Mouse (Mus musculus): ENCODE results near the gene Gm572.

The Gm572 gene

GRCm38 (mm10) chr4:148667006-148667755 lies 24.1 kb downstream of the Gm572 start:
- DNase-seq: no peak

- no peak for DNase-seq
Observed at GRCm38 (mm10) chr4:148671230-148671947, 28.3 kb downstream of the Gm572 start.

GRCm38 (mm10) chr4:148675043-148675442 lies 31.9 kb downstream of the Gm572 start:
- DNase-seq: peak; percentile 30

- no peak for DNase-seq
Observed at GRCm38 (mm10) chr4:148676188-148676960, 33.3 kb downstream of the Gm572 start.

GRCm38 (mm10) chr4:148676961-148677637 lies 34.0 kb downstream of the Gm572 start:
- no peak for DNase-seq

- no peak for DNase-seq
Observed at GRCm38 (mm10) chr4:148678105-148678504, 35.0 kb downstream of the Gm572 start.

GRCm38 (mm10) chr4:148680505-148681067 lies 37.5 kb downstream of the Gm572 start:
- DNase-seq: no peak

GRCm38 (mm10) chr4:148681429-148681828 lies 38.3 kb downstream of the Gm572 start:
- DNase-seq: peak; percentile 87

- no peak for DNase-seq
Observed at GRCm38 (mm10) chr4:148682961-148683360, 39.8 kb downstream of the Gm572 start.

GRCm38 (mm10) chr4:148683539-148683938 lies 40.4 kb downstream of the Gm572 start:
- peak; percentile 70 for DNase-seq

GRCm38 (mm10) chr4:148686491-148686941 lies 43.4 kb downstream of the Gm572 start:
- DNase-seq: no peak

GRCm38 (mm10) chr4:148688091-148688490 lies 45.0 kb downstream of the Gm572 start:
- DNase-seq: no peak

GRCm38 (mm10) chr4:148691185-148691584 lies 48.1 kb downstream of the Gm572 start:
- no peak for DNase-seq

- DNase-seq: no peak
Observed at GRCm38 (mm10) chr4:148693417-148693959, 50.4 kb downstream of the Gm572 start.

- DNase-seq: peak; percentile 72
Observed at GRCm38 (mm10) chr4:148704756-148705155, 61.6 kb downstream of the Gm572 start.

GRCm38 (mm10) chr4:148708836-148709235 lies 65.7 kb downstream of the Gm572 start:
- DNase-seq: no peak

GRCm38 (mm10) chr4:148710446-148710845 lies 67.3 kb downstream of the Gm572 start:
- no peak for DNase-seq

- DNase-seq: no peak
Observed at GRCm38 (mm10) chr4:148711323-148711722, 68.2 kb downstream of the Gm572 start.

- no peak for DNase-seq
Observed at GRCm38 (mm10) chr4:148712632-148713031, 69.5 kb downstream of the Gm572 start.

- no peak for DNase-seq
Observed at GRCm38 (mm10) chr4:148714064-148714463, 70.9 kb downstream of the Gm572 start.

GRCm38 (mm10) chr4:148714739-148715138 lies 71.6 kb downstream of the Gm572 start:
- no peak for DNase-seq

GRCm38 (mm10) chr4:148715396-148715795 lies 72.3 kb downstream of the Gm572 start:
- peak; percentile 27 for DNase-seq
